Mouse (Mus musculus): ENCODE data around the gene Helq.

Helq gene

GRCm38 (mm10) chr5:100798165-100798860 lies at the start of gene Helq, which contains the start of gene Mrps18c:
Helq (minus strand) TSS chr5:100798598.
Mrps18c (plus strand) TSS chr5:100798627.
- peak; percentile 97 for DNase-seq

GRCm38 (mm10) chr5:100847143-100847542 lies 48.7 kb upstream of the Helq start:
- DNase-seq: no peak

- DNase-seq: no peak
Observed at GRCm38 (mm10) chr5:100846599-100846920, 48.2 kb upstream of the Helq start.

- peak; percentile 39 to 49 for DNase-seq
Observed at GRCm38 (mm10) chr5:100845848-100846598, 47.6 kb upstream of the Helq start.

GRCm38 (mm10) chr5:100845485-100845847 lies 47.1 kb upstream of the Helq start, which contains the start of gene Gpat3:
Gpat3 (plus strand) TSS chr5:100845713.
- DNase-seq: peak; percentile 35 to 38

GRCm38 (mm10) chr5:100844485-100844884 lies 46.1 kb upstream of the Helq start:
- DNase-seq: no peak

- DNase-seq: no peak
Observed at GRCm38 (mm10) chr5:100837907-100838306, 39.5 kb upstream of the Helq start.

GRCm38 (mm10) chr5:100835862-100836538 lies 37.6 kb upstream of the Helq start:
- DNase-seq: no peak

GRCm38 (mm10) chr5:100833841-100834240 lies 35.4 kb upstream of the Helq start:
- DNase-seq: no peak

GRCm38 (mm10) chr5:100832680-100833079 lies 34.3 kb upstream of the Helq start:
- DNase-seq: no peak

- no peak for DNase-seq
Observed at GRCm38 (mm10) chr5:100828701-100829100, 30.3 kb upstream of the Helq start.

- DNase-seq: no peak
Observed at GRCm38 (mm10) chr5:100826531-100826930, 28.1 kb upstream of the Helq start.

- DNase-seq: peak; percentile 13 to 29
Observed at GRCm38 (mm10) chr5:100825975-100826374, 27.6 kb upstream of the Helq start.

GRCm38 (mm10) chr5:100822826-100823225 lies 24.4 kb upstream of the Helq start:
- no peak for DNase-seq

GRCm38 (mm10) chr5:100821375-100821774 lies 23.0 kb upstream of the Helq start:
- no peak for DNase-seq

GRCm38 (mm10) chr5:100820483-100821184 lies 22.2 kb upstream of the Helq start, which contains the start of gene Abraxas1:
Abraxas1 (minus strand) TSS chr5:100820965.
- DNase-seq: peak; percentile 88 to 94

- no peak for DNase-seq
Observed at GRCm38 (mm10) chr5:100819568-100820480, 21.4 kb upstream of the Helq start.

- no peak for DNase-seq
Observed at GRCm38 (mm10) chr5:100818341-100818740, 19.9 kb upstream of the Helq start.

GRCm38 (mm10) chr5:100794084-100794483 lies 4.3 kb downstream of the Helq start:
- DNase-seq: no peak

GRCm38 (mm10) chr5:100792261-100792660 lies 6.1 kb downstream of the Helq start:
- DNase-seq: no peak

- DNase-seq: no peak
Observed at GRCm38 (mm10) chr5:100787527-100787926, 10.9 kb downstream of the Helq start.

GRCm38 (mm10) chr5:100779002-100779401 lies 19.4 kb downstream of the Helq start:
- DNase-seq: no peak

All from cerebellum, postnatal 10 days (tissue).